Mouse (Mus musculus) kidney, embryonic 16.5 days (tissue): ENCODE data around the gene Antxr2. TPM values are rescaled to one million over a fixed set of nuclear protein-coding genes. Genes with fewer than 3 reads are reported as not detected.

Source experiments
- ATAC-seq: fragments of 200-750 bp; cut with Nextera tagmentation; 2 replicates; pipeline ENCODE4 v1.8.0; 2017; ENCODE audit warnings: moderate TSS enrichment; ENCODE audit not compliant: low FRiP score, low TSS enrichment
- H3K27ac ChIP-seq: fragments of 300-500 bp; sonication (generic); 2 replicates; pipeline ENCODE4 v1.5.1; 2014; ENCODE audit warnings: low read length
- H3K27me3 ChIP-seq: fragments of 300-500 bp; sonication (generic); 2 replicates; pipeline ENCODE4 v1.6.1; 2014; ENCODE audit warnings: low read length, control low read depth, mixed read lengths; ENCODE audit not compliant: insufficient read depth
- H3K36me3 ChIP-seq: fragments of 300-500 bp; sonication (generic); 2 replicates; pipeline ENCODE4 v1.6.1; 2014; ENCODE audit warnings: low read length, control low read depth, mixed read lengths; ENCODE audit not compliant: insufficient read depth
- H3K4me1 ChIP-seq: fragments of 300-500 bp; sonication (generic); 2 replicates; pipeline ENCODE4 v1.6.1; 2014; ENCODE audit warnings: low read length, control low read depth, mixed read lengths; ENCODE audit not compliant: insufficient read depth
- H3K4me2 ChIP-seq: fragments of 300-500 bp; sonication (generic); replicated peaks from 2 replicates; pipeline ENCODE4 v1.6.1; 2014; ENCODE audit warnings: low read depth, low read length
- H3K4me3 ChIP-seq: fragments of 300-500 bp; sonication (generic); 2 replicates; pipeline ENCODE4 v1.5.1; 2014; ENCODE audit warnings: mild to moderate bottlenecking, low read length
- H3K9ac ChIP-seq: fragments of 300-500 bp; sonication (generic); replicated peaks from 2 replicates; pipeline ENCODE4 v1.6.1; 2014; ENCODE audit warnings: low read length
- H3K9me3 ChIP-seq: fragments of 300-500 bp; sonication (generic); 2 replicates; pipeline ENCODE4 v1.6.1; 2016; ENCODE audit warnings: low read length, control low read depth
- WGBS: fragments of 180-500 bp; shearing (Covaris S2); extraction: QIAGEN DNeasy Blood & Tissue Kit; methylation state at CpG from one replicate; pipeline ENCODE4 v1.1.7; 2014; 5-methylcytosine and 5-hydroxymethylcytosine counted together
- polyA plus RNA-seq: library from polyadenylated mRNA; unstranded; fragments of >200 nt; fragmentation: Nextera tagmentation; extraction: Ambion mirVana; gene quantifications from 2 replicates; pipeline ENCODE4 v1.2.1, GENCODE M21; 2015

Gene Antxr2
- polyA plus RNA-seq, 1 experiment from 2014 or later = 21.9 TPM

DNA sequence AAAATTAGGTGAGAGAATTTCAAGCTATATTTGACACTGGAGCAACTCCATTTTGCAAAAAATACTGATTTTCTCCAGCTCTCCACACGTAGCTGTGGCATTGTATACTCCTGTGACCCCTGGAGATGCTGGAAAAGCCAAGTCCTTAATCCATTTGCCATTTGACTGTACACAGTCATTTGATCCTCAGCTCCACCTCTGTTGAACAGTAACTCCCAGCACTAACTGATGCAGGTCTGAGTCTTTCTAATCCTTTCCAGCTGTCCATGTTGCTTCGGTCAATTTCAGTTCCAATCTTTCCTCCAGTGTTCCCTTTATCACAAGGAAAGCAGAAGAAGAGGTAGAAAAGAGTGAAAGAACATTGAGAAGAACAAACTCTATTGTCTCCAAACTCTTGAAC is 195.4 kb downstream of the Antxr2 start:
- WGBS = 77% methylated on average over 2 of the region's 2 CpGs
- ATAC-seq = no peak
- no peaks in the 10 kb centered on the region for H3K27me3 ChIP-seq
- H3K9ac ChIP-seq = no peak overlapping the region
- H3K27ac ChIP-seq = no peak overlapping the region
- no peak overlapping the region for H3K4me3 ChIP-seq
- no peaks in the 10 kb centered on the region for H3K36me3 ChIP-seq
- H3K4me2 ChIP-seq = no peak overlapping the region
- H3K4me1 ChIP-seq = peaks cover 4% of the 10 kb centered on the region; the same call in 1 of the 2 replicates
- no peaks in the 10 kb centered on the region for H3K9me3 ChIP-seq

DNA sequence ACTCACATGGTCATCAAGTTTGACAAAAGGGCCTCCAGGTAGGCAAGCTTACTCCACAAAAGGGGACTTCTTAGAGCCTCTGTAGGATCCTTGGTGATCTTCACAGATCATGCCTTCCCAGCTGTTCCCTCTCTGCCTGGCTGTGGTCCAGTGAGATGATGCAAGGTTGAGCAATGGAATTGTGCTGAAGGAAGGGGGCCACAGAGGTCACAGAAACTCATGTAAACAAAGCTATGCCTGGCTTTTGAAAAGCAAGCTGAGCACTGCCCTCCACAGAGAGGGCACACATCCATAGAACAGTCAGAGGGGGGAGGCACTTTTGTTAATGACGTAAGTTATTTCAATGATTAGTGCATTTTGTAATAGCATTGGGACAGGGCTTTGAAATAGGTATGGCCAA is 196.1 kb downstream of the Antxr2 start:
- 0 out of 2 replicates have a peak, but pooled peaks have one; percentile 42 for ATAC-seq
- WGBS = 77% methylated on average over 1 of the region's 1 CpGs
- Histone ChIP-seq H3K4me1 (peaks cover 4% of the 10 kb centered on the region; the same call in 1 of the 2 replicates), H3K9me3 (no peaks in the 10 kb centered on the region), H3K4me2 (no peak overlapping the region), H3K36me3 (no peaks in the 10 kb centered on the region), H3K4me3 (no peak overlapping the region), H3K27ac (no peak overlapping the region), H3K9ac (no peak overlapping the region), H3K27me3 (no peaks in the 10 kb centered on the region)

Other genes with a start within 250 kb of the Antxr2 start
- gene Prdm8, start 136.2 kb upstream of the Antxr2 start, polyA plus RNA-seq = 0.04 TPM in 1 of 2 replicates, not detected in the other
- 0.12 and 0.55 TPM in 2 replicates for gene Fgf5, start 223.1 kb upstream of the Antxr2 start, polyA plus RNA-seq